Mouse (Mus musculus) limb, embryonic 10.5 days (tissue): ENCODE measurements around the gene Ank3. TPM values are rescaled to one million over a fixed set of nuclear protein-coding genes. Genes with fewer than 3 reads are reported as not detected.

Source experiments
- DNase-seq: peaks from one replicate; pipeline ENCODE4 v3.0.0-alpha.2; 2017; ENCODE audit warnings: low spot score
- H3K27ac ChIP-seq: fragments of 300-500 bp; sonication (generic); 2 replicates; pipeline ENCODE4 v1.5.1; 2016; ENCODE audit warnings: mild to moderate bottlenecking
- H3K27me3 ChIP-seq: fragments of 300-500 bp; sonication (generic); 2 replicates; pipeline ENCODE4 v1.6.1; 2016; ENCODE audit warnings: low read depth, mild to moderate bottlenecking; ENCODE audit not compliant: poor library complexity, severe bottlenecking
- H3K36me3 ChIP-seq: fragments of 300-500 bp; sonication (generic); 2 replicates; pipeline ENCODE4 v1.6.1; 2016; ENCODE audit warnings: mild to moderate bottlenecking, moderate library complexity
- H3K4me1 ChIP-seq: fragments of 300-500 bp; sonication (generic); 2 replicates; pipeline ENCODE4 v1.6.1; 2016
- H3K4me3 ChIP-seq: fragments of 300-500 bp; sonication (generic); 2 replicates; pipeline ENCODE4 v1.5.1; 2016; ENCODE audit warnings: mild to moderate bottlenecking, moderate library complexity
- H3K9me3 ChIP-seq: fragments of 300-500 bp; sonication (generic); replicated peaks from 2 replicates; pipeline ENCODE4 v1.6.1; 2016; ENCODE audit warnings: mild to moderate bottlenecking
- WGBS: fragments of 180-500 bp; shearing (Covaris S2); methylation state at CpG from one replicate; pipeline ENCODE4 v1.1.7; 2016; 5-methylcytosine and 5-hydroxymethylcytosine counted together
- polyA plus RNA-seq: library from polyadenylated mRNA; unstranded; fragments of >200 nt; fragmentation: Nextera tagmentation; extraction: Ambion mirVana; gene quantifications from 2 replicates; pipeline ENCODE4 v1.2.1, GENCODE M21; 2016

Gene Ank3
- polyA plus RNA-seq, 1 experiment from 2014 or later = 26.1 TPM

DNA sequence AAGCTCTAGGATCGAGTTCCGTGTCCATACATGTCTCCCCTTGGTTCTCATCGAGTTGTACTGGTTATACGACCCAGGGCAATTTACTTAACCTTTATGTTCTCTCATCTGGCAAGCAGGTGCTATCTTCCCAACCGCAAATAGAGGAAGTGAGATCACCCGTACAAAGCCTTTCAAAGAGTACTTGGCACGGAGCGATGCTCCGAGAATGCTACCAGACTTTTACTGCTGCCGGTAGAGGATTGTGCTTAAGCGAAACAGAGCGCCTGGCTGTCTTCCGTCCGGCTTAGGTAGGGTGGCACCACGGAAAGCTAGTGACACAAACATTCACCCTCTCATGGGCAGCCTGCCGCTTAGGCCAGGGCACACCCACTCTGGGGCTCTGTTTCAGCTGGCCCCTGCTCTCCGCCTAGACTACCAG, 641.3 kb downstream of the Ank3 start:
- Histone ChIP-seq H3K36me3 (no peaks in the 10 kb centered on the region), H3K4me1 (no peaks in the 10 kb centered on the region), H3K4me3 (no peak overlapping the region), H3K27ac (no peak overlapping the region), H3K27me3 (no peaks in the 10 kb centered on the region), H3K9me3 (no peaks in the 10 kb centered on the region)
- WGBS = 80% methylated on average over 17 of the region's 17 CpGs
- no peak for DNase-seq

DNA sequence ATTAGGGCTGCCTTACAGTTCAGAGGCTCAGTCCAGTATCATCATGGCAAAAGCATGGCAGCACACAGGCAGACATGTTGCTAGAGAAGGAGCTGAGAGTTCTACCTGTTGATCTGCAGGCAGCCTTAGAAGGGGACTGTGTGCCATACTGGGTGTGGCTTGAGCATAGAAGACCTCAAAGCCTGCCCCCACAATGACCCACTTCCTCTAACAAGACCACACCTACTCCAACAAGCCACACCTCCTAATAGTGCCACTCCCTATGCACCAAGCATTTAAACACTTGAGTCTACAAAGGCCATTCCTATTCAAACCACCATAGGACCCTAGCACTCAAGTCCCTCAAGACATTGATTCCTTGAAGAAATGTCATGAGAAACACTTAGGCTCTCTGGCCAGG, 643.0 kb downstream of the Ank3 start:
- no peak overlapping the region for H3K27ac ChIP-seq
- H3K4me3 ChIP-seq = no peak overlapping the region
- no peaks in the 10 kb centered on the region for H3K36me3 ChIP-seq
- no peaks in the 10 kb centered on the region for H3K9me3 ChIP-seq
- no peaks in the 10 kb centered on the region for H3K4me1 ChIP-seq
- DNase-seq = no peak
- H3K27me3 ChIP-seq = no peaks in the 10 kb centered on the region

DNA sequence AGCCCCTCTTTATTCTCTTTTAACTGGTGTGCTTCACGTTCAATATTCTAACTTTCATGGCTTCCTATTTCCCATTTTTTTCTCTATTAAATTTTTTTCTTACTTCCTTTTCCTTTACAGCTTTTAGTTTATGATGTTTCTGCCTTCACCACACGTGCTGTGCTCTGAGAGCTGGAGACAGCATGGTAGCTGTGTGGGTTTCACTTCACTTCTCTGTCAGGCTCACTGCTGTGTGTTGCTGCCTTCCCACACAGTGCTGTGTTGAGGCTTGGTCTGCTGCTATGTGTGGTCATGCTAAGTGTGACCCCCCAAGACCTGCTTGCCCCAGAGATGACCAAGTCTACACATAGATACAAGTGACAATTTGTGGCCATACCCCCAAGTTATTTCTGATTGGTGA, 647.1 kb downstream of the Ank3 start:
- Histone ChIP-seq H3K4me1 (no peaks in the 10 kb centered on the region), H3K4me3 (no peak overlapping the region), H3K36me3 (no peaks in the 10 kb centered on the region), H3K27ac (no peak overlapping the region), H3K9me3 (no peaks in the 10 kb centered on the region), H3K27me3 (no peaks in the 10 kb centered on the region)
- 89% methylated on average over 2 of the region's 2 CpGs for WGBS
- DNase-seq = no peak

DNA sequence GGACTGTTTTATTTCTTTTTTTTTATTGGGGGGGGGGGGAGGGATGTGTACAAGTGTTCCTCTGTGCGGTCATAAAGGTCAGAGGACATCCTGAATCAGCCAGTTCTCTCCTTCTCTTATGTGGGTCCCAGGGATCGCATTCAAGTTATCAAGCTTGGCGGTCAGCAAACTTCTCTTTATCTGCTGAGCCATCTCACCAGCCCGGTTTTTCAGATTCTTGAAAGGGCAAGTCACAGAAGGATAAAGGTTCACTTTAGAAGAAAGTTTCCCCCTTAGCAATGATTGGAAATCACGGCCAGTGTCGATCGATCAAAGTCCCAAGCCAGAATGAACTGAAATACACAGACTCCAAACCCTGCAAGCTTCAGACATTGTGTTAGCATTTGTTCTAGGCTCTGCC, 651.2 kb downstream of the Ank3 start:
- no peaks in the 10 kb centered on the region for H3K27me3 ChIP-seq
- no peak overlapping the region for H3K4me3 ChIP-seq
- 92% methylated on average over 7 of the region's 7 CpGs for WGBS
- H3K27ac ChIP-seq = no peak overlapping the region
- no peak for DNase-seq
- H3K9me3 ChIP-seq = no peaks in the 10 kb centered on the region
- H3K4me1 ChIP-seq = no peaks in the 10 kb centered on the region
- no peaks in the 10 kb centered on the region for H3K36me3 ChIP-seq

DNA sequence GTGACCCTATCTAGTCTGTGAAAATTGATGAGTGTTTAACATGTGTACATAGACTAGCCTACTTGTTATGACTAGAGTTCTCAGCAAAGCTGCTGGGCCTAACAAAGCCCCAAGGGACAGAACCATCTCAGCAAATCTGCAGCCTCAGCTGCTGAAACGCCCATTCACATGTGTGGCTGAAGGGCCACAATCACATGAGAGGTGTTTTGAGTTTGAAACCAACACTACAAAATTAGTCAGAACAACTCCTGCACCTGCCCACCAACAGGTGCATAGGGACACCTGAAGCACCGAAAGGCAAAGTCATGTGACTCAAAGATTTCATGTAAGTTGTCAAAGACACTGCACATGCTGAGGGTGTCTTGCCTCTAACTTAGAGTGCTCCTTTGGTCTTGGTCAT, 656.7 kb downstream of the Ank3 start:
- Histone ChIP-seq H3K4me3 (no peak overlapping the region), H3K9me3 (no peaks in the 10 kb centered on the region), H3K27ac (no peak overlapping the region), H3K36me3 (no peaks in the 10 kb centered on the region), H3K27me3 (no peaks in the 10 kb centered on the region), H3K4me1 (0 out of 2 replicates have a peak, but pooled peaks cover 3% of the 10 kb centered on the region)
- DNase-seq = no peak
- 84% methylated on average over 2 of the region's 2 CpGs for WGBS

DNA sequence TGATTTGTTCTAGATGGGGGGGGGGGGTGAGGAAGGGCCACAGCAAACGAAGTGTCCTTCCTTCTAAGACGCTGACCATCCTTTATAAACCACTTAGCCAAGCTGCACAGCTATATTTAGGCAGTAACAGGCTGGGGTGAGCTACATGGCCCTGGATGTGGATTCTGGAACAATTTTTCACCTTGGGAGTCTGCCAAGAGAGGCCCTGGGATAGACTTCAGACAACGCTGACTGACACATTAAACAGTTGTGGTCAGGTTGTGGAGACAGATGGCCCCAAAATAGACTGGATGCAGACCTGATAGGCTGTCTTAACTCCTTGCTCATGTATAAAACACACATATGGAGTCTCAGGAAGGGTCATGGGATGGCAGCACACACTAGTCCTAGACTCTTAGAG, 658.5 kb downstream of the Ank3 start:
- DNase-seq = no peak
- H3K27me3 ChIP-seq = no peaks in the 10 kb centered on the region
- no peak overlapping the region for H3K27ac ChIP-seq
- no peaks in the 10 kb centered on the region for H3K36me3 ChIP-seq
- H3K4me3 ChIP-seq = no peak overlapping the region
- no peaks in the 10 kb centered on the region for H3K9me3 ChIP-seq
- 0 out of 2 replicates have a peak, but pooled peaks cover 3% of the 10 kb centered on the region for H3K4me1 ChIP-seq
- WGBS = 92% methylated on average over 3 of the region's 3 CpGs

DNA sequence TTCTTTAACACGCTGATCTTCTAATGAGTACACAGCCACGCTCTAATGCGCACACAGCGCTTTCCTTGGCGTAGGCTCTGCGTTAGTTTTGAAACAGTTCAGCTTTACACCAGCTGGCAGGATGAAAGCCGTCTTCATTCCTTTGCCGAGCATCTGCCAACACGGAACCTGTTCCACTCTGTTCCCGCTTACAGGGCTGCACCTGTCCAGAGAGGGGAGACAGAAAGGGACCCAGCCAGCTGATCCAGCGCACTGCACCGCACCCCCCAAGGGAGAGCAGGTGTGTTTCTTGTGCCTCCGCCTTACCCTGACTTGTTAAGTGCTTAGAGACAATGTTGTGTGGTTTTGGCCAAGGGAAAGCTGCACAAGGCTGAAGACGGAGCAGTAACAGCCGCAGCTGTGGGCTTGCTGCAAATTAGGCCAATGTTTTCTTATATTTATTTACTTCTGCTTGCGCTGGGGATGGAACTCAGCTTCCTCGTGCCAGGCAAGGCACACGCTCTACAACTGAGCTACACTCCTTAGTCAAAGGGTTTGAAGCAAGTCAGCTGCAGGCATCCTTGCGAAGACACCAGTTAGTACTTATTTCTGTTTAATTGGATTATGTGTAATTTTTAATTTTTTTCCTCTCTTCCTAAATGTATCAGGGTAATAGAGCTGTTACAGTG, 661.6 kb downstream of the Ank3 start:
- DNase-seq = no peak
- Histone ChIP-seq H3K27me3 (no peaks in the 10 kb centered on the region), H3K4me1 (0 out of 2 replicates have a peak, but pooled peaks cover 3% of the 10 kb centered on the region), H3K4me3 (no peak overlapping the region), H3K9me3 (no peaks in the 10 kb centered on the region), H3K27ac (no peak overlapping the region), H3K36me3 (no peaks in the 10 kb centered on the region)
- 80% methylated on average over 19 of the region's 19 CpGs for WGBS

DNA sequence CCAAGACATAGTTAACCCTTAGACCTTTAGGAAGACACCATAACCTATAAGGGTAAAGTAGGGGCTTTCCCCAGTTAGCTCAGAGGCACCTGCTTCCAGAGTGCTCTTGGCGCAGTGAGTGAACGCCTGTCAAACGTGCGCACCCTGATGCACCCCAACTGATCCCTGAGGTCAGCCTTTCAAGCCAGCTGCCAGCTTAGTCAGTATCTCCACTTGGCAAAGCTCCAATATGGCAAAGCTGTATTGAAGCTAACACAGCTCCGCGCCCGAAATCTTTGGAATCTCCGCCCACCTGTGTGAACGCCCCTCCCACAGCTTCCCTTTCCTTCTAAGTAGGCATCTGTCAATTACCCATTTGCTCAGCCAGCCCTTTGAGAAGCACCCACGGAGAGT, 662.1 kb downstream of the Ank3 start:
- Histone ChIP-seq H3K36me3 (no peaks in the 10 kb centered on the region), H3K4me1 (0 out of 2 replicates have a peak, but pooled peaks cover 3% of the 10 kb centered on the region), H3K27ac (no peak overlapping the region), H3K27me3 (no peaks in the 10 kb centered on the region), H3K9me3 (no peaks in the 10 kb centered on the region), H3K4me3 (no peak overlapping the region)
- DNase-seq = no peak
- WGBS = 49% methylated on average over 10 of the region's 10 CpGs

DNA sequence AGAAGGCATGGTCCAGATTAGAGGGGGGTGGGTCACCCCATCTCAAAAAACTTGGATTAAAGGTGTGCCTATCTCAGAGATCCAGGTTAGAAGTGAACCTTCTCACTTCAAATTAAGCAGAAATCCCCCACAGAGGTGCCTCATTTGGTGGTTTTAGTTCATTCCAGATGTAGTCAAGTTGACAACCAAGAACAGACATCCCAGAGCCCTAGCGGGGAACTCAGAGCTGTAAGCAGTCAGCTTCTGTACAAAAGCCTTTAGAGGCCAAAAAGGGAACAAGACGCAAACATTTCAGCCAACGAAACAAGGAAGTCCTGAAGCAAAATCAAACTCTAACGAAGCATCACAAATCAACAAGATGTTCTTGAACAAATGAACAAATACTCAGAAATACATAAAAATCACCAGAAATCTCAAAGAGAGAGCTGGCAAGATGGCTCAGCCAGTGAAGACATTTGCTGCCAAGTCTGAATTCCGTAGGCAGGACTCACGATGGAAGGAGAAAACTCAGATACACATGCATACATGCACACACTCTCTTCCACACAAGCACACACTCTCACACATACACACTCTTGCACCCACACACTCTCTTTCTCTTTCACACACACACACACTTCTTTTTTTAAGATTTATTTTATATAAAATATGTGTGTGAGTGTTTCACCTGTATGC, 665.4 kb downstream of the Ank3 start:
- Histone ChIP-seq H3K4me3 (no peak overlapping the region), H3K27ac (no peak overlapping the region), H3K9me3 (no peaks in the 10 kb centered on the region), H3K27me3 (no peaks in the 10 kb centered on the region), H3K36me3 (no peaks in the 10 kb centered on the region), H3K4me1 (0 out of 2 replicates have a peak, but pooled peaks cover 3% of the 10 kb centered on the region)
- DNase-seq = no peak
- 91% methylated on average over 6 of the region's 6 CpGs for WGBS

DNA sequence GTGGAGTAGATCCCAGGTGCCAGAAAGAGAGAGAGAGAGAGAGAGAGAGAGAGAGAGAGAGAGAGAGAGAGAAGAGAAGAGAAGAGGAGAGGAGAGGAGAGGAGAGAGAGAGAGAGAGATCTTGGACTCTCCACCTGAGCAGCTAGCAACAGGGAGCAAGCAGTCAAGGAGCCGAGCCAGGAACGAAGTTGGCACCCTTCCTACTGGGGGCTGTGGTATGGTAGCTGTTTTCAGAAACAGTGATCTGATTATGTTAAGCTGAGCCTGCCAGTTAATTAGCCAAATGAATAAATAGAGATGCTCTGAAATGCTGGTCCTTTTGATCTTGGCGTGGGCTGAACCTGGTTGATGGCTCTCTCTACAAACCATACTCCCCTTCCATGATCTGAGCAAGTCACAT, 666.6 kb downstream of the Ank3 start:
- Histone ChIP-seq H3K4me3 (no peak overlapping the region), H3K36me3 (no peaks in the 10 kb centered on the region), H3K27me3 (no peaks in the 10 kb centered on the region), H3K4me1 (0 out of 2 replicates have a peak, but pooled peaks cover 1% of the 10 kb centered on the region), H3K27ac (no peak overlapping the region), H3K9me3 (no peaks in the 10 kb centered on the region)
- 87% methylated on average over 3 of the region's 3 CpGs for WGBS
- DNase-seq = no peak

DNA sequence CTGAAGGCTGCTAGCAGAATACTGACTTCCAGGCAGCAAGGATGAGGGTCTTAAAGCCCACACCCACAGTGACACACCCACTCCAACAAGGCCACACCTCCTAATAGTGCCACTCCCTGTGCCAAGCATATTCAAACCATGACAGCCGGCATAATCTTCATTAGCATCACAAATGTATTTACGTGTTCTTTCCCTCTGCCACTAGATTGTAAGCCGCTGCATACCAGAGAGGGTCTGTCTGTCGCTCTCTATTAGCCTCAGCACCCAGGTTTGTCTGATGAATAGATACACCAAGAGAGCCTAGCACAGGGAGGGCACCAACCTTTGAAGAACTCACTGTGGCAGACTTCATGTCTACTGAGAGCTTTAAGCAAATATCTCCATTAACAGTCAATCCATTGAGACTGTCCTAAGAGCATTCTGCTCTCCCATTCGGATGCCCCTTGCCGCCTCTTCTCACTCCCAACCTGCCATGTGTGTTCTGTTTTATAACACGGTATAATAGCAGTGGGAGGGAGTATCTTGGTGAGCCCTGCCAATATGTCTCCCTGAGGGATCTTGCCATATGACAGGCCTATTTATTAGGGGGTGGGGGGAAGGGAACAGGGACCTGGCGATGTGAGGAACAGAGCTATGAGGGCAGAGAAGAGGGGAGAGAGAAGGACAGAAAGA, 668.1 kb downstream of the Ank3 start:
- no peak overlapping the region for H3K4me3 ChIP-seq

DNA sequence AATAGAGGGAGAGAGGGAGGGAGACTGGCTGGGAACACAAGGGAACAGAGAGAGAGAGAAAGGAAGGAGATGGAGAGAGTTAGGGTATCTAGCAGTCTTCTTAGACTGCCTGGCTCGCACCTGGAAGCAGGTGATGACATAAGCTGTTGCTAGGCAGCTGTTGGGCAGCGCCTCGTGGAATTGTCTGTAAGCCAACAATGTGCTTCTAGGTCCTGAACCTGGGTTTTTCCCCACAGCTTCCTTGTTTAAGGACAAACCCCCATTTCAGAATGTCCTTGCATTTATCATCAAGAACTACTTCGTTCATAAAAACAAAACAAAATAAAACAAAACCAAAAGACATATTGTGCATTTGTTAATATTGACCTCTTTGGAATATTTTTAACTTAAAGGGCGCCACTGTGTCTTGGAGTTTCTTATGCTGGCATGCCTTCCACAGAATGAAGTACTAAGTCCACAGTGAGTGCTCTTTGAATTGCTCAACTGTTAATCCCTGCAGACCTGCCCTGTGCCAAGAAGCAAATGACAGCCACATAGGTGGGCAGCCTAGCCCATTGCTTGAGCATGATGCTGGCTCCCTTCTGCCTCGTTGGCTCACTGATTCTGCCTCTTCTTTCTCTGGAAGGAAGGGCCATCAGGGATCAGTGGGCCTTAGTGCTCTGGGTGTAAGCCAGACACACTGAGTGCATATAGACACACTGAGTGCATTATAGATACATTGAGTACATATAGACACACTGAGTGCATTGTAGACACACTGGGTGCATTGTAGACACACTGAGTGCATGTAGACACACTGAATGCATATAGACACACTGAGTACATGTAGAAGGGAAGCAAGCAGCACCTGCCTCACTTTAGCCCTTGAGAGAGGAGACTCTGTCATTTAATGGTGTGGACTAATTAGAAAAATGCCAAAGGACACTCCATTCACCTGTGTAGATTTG, 668.9 kb downstream of the Ank3 start:
- no peak for DNase-seq
- WGBS = 71% methylated on average over 6 of the region's 6 CpGs

More for the DNA sequence above, 668.1 kb downstream of the Ank3 start:
- Histone ChIP-seq H3K9me3 (no peaks in the 10 kb centered on the region), H3K27me3 (no peaks in the 10 kb centered on the region), H3K4me1 (no peaks in the 10 kb centered on the region), H3K36me3 (no peaks in the 10 kb centered on the region), H3K27ac (no peak overlapping the region)
- WGBS = 67% methylated on average over 8 of the region's 8 CpGs
- DNase-seq = no peak

More for the DNA sequence above, 668.9 kb downstream of the Ank3 start:
- H3K27me3 ChIP-seq = no peaks in the 10 kb centered on the region
- H3K4me1 ChIP-seq = no peaks in the 10 kb centered on the region
- H3K36me3 ChIP-seq = no peaks in the 10 kb centered on the region
- H3K27ac ChIP-seq = no peak overlapping the region
- H3K4me3 ChIP-seq = no peak overlapping the region
- no peaks in the 10 kb centered on the region for H3K9me3 ChIP-seq
